Mouse (Mus musculus): ENCODE measurements around the gene Kctd19. TPM values are rescaled to one million over a fixed set of nuclear protein-coding genes. Genes with fewer than 3 reads are reported as not detected.

The Kctd19 gene
- total RNA-seq, 2 experiments from 2014 or later: not detected

GRCm38 (mm10) chr8:105378673-105379072 is 34.6 kb downstream of the Kctd19 start:
- peak in 1 of 2 experiments; percentile 36 for DNase-seq (ENCODE audit: extremely low spot score in 1 of 2, low spot score in 2 of 2)
- Histone ChIP-seq H3K27ac (no peak overlapping the region), H3K4me3 (no peak overlapping the region)
- intact Hi-C loops (cut with DNase I): no loop called here
- TF ChIP-seq CTCF (IDR thresholded peaks at IDR 0.05): no peak

DNA sequence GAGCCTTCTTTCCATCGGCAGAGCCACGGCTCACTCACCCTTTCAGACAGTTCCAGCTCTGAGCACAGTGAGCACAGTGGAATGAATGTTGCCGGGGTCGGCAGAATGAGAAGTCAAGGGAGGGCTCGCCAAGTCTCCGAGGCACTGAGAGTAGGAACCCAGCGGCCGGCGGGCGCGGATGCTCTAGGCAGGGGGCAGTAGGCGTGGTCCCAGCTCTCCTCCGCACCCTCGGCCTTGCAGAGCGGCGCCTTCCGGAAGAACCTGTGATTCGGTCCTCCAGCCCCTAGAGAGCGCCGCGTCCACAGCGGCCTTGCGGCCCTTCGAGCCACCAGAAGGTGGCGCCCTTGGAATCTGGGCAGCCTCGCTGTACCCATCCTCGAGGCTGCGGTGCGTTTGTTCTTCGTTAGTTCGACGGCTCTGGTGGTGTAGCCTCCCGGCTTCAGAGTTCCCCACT is 38.8 kb downstream of the Kctd19 start:
- H3K27ac ChIP-seq: no peak overlapping the region
- peak; percentile 50 for TF ChIP-seq CTCF (IDR thresholded peaks at IDR 0.05)
- H3K4me3 ChIP-seq: no peak overlapping the region
- no peak for DNase-seq (ENCODE audit: extremely low spot score in 1 of 2, low spot score in 2 of 2)
- intact Hi-C loops (cut with DNase I): no loop called here

- Histone ChIP-seq H3K27ac (no peak within 1 kb of the TSS), H3K4me3 (no peak within 1 kb of the TSS)
- intact Hi-C loops (cut with DNase I): no loop called here
- TF ChIP-seq CTCF (IDR thresholded peaks at IDR 0.05): no peak
- no peak for DNase-seq (ENCODE audit: extremely low spot score in 1 of 2, low spot score in 2 of 2)
Measured at GRCm38 (mm10) chr8:105373032-105373431, 40.3 kb downstream of the Kctd19 start, which contains the start of gene Plekhg4. Gene Plekhg4 (plus strand): TSS chr8:105373274.

DNA sequence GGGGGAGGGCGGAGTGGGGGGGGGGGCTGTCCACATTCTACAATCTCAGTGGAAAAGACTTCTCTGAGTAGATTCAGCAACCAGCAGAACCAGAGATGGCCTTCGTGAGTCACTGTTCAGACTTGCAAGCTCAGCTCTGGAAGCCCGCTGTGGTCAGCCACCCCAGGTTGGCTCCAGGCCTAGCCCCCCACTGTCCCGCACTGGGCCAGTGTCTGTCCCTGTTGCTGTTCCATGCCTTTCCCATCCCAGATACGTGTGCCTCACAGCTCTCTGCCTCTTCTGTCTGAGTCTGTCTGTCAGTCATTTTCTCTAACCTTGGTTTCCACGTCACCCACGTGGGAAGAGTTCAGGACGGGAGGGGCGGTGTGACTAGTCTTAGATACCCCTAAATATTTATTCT is 40.8 kb downstream of the Kctd19 start:
- intact Hi-C loops (cut with DNase I): no loop called here
- no peak for DNase-seq (ENCODE audit: extremely low spot score in 1 of 2, low spot score in 2 of 2)
- no peak overlapping the region for H3K4me3 ChIP-seq
- TF ChIP-seq CTCF (IDR thresholded peaks at IDR 0.05): no peak
- no peak overlapping the region for H3K27ac ChIP-seq

DNA sequence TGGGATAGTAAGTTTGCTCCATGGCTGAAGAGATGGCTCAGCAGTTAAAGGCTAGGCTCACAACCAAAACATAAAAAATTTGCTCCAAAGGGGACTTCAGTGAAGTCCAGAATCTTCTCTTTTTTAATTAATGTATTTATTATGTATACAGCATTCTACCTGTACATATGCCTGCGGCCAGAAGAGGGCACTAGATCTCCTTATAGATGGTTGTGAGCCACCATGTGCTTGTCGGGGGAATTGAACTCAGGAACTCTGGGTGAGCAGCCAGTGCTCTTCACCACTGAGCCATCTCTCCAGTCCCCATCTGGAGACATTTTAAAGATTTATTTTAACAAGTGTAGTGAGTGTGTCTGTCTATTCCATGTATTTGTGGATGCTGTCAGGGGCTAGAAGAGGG is 46.2 kb downstream of the Kctd19 start:
- TF ChIP-seq CTCF (IDR thresholded peaks at IDR 0.05): peak; percentile 47
- intact Hi-C loops (cut with DNase I): no loop called here
- DNase-seq (ENCODE audit: extremely low spot score in 1 of 2, low spot score in 2 of 2): no peak
- H3K27ac ChIP-seq: no peak overlapping the region
- H3K4me3 ChIP-seq: no peak overlapping the region

DNA sequence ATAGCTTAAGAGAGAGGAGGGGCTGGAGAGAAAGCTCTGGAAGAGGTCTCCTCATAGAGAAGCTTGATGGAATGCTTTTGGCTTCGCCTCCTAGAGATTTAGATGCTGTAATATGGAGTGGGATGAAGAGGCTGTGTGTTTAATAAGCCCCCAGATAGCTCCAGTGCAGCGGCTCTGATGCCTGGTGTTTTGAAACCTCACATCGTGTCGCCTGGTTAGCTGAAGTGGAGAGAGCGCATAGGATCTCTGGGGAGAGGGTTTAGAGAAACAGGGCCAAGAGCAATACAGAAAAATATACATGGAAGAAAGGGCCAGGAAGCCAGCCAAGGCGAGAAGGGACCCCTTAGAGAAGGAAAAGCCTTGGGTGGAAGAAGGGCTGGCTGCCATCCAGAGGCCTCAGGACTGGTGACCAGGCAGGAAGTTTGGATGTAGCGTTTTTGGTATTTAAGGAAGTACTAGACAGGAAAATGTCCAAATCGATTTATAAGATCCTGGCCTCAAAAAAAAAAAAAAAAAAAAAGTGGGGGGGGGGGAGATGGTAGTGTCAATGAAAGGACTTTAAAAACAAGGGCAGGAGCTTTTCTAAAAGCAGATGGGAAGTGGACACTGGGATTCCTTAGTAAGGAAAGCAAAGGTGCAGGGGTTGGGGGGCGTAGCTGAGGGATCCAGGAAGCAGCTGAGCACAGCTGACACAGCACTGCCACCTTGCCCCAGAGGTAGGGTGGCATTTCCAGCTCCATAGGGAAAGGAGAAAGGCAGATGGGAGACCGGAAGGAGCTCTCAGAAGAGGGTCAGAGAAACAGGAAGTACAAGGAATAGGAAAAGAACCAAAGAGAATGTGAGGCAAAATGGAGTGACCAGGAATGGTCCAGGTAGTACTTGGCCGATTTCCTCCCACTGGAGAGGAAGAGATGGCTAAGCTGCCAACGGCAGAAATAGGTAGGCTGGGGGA is 51.3 kb downstream of the Kctd19 start:
- no peak for DNase-seq (ENCODE audit: extremely low spot score in 1 of 2, low spot score in 2 of 2)
- intact Hi-C loops (cut with DNase I): no loop called here
- Histone ChIP-seq H3K4me3 (no peak overlapping the region), H3K27ac (no peak overlapping the region)
- no peak for TF ChIP-seq CTCF (IDR thresholded peaks at IDR 0.05)

- TF ChIP-seq CTCF (IDR thresholded peaks at IDR 0.05): peak; percentile 37
- no peak overlapping the region for H3K4me3 ChIP-seq
- H3K27ac ChIP-seq: no peak overlapping the region
- intact Hi-C loops (cut with DNase I): loop anchor here (2.0 kb wide), 1 partner anchor 37 kb away; no protein-coding TSS in a partner anchor
- DNase-seq (ENCODE audit: extremely low spot score in 1 of 2, low spot score in 2 of 2): no peak
Measured at GRCm38 (mm10) chr8:105359646-105360045, 53.7 kb downstream of the Kctd19 start.

- DNase-seq (ENCODE audit: extremely low spot score in 1 of 2, low spot score in 2 of 2): no peak
- TF ChIP-seq CTCF (IDR thresholded peaks at IDR 0.05): no peak
- intact Hi-C loops (cut with DNase I): loop anchor here (2.0 kb wide), 1 partner anchor 38 kb away; no protein-coding TSS in a partner anchor
- Histone ChIP-seq H3K4me3 (no peak overlapping the region), H3K27ac (no peak overlapping the region)
Measured at GRCm38 (mm10) chr8:105359208-105359607, 54.1 kb downstream of the Kctd19 start.

- TF ChIP-seq CTCF (IDR thresholded peaks at IDR 0.05): no peak
- intact Hi-C loops (cut with DNase I): no loop called here
- Histone ChIP-seq H3K27ac (no peak overlapping the region), H3K4me3 (no peak overlapping the region)
- DNase-seq (ENCODE audit: extremely low spot score in 1 of 2, low spot score in 2 of 2): no peak
Measured at GRCm38 (mm10) chr8:105356681-105357080, 56.6 kb downstream of the Kctd19 start.

GRCm38 (mm10) chr8:105355179-105356024 is 57.9 kb downstream of the Kctd19 start:
- no peak for DNase-seq (ENCODE audit: extremely low spot score in 1 of 2, low spot score in 2 of 2)
- Histone ChIP-seq H3K4me3 (no peak overlapping the region), H3K27ac (no peak overlapping the region)
- TF ChIP-seq CTCF (IDR thresholded peaks at IDR 0.05): no peak
- intact Hi-C loops (cut with DNase I): no loop called here

DNA sequence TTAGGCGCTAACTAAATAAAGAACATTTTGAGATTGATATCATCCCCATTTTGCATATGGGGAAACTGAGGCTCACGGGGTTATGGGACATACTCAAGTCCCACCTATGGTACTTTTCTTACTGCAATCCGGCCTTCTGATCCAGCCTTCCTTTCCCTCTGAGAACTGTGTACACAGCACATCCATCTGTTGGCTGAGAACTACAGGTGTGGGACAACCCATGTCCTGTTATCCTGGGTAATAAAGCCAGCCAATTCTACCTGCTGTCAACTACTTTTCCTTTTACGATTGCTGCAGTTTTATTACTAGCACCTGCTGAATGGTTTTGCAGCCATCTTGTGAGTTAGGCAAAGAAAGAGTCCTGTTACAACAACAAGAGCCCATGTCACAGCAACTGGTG is 58.8 kb downstream of the Kctd19 start:
- DNase-seq (ENCODE audit: extremely low spot score in 1 of 2, low spot score in 2 of 2): no peak
- Histone ChIP-seq H3K4me3 (no peak overlapping the region), H3K27ac (no peak overlapping the region)
- intact Hi-C loops (cut with DNase I): no loop called here
- TF ChIP-seq CTCF (IDR thresholded peaks at IDR 0.05): no peak

All from left cerebral cortex, adult 2 months (tissue).